Mouse (Mus musculus): Measurements from ENCODE around the gene Edc3. TPM values are rescaled to one million over a fixed set of nuclear protein-coding genes. Genes with fewer than 3 reads are reported as not detected.

Gene Edc3
- 31.4 and 31.7 TPM in 2 replicates for polyA plus RNA-seq (2012; rRNA removed)

- peak within 1 kb of the TSS; percentile 84 for H3K4me3 ChIP-seq (ENCODE audit: control insufficient read depth, insufficient read depth, low read length)
- peaks cover 9% of the 10 kb centered on the region for H3K4me1 ChIP-seq (replicated peaks; ENCODE audit: control insufficient read depth, insufficient read depth, low read length)
- peak within 1 kb of the TSS; percentile 43 for H3K27ac ChIP-seq (ENCODE audit: control insufficient read depth, insufficient read depth, low read length)
- H3K36me3 ChIP-seq (ENCODE audit: control insufficient read depth, insufficient read depth, low read length): peaks cover 1% of the 10 kb centered on the region; the same call in 1 of the 2 replicates
- WGBS: under 1% methylated on average over 23 of the region's 23 CpGs
- H3K27me3 ChIP-seq (ENCODE audit: control insufficient read depth, insufficient read depth, low read length): no peaks in the 10 kb centered on the region
- peak; percentile 91 for DNase-seq
- TF ChIP-seq POLR2A (IDR thresholded peaks at IDR 0.05; ENCODE audit: control insufficient read depth, extremely low read depth, insufficient read depth, low read length, poor library complexity) (peak; percentile 72), CTCF (IDR thresholded peaks at IDR 0.05; ENCODE audit: borderline replicate concordance, control insufficient read depth, extremely low read depth, insufficient read depth, low read length, poor library complexity) (0 out of 2 replicates have a peak, but pooled peaks have one; percentile 34)
These were observed at the start of gene Edc3 for GRCm38 (mm10) chr9:57708068-57708719. TSS of gene Edc3 (plus strand) at chr9:57708540.

GRCm38 (mm10) chr9:57658970-57659369, 49.4 kb upstream of the Edc3 start:
- no peak overlapping the region for H3K4me3 ChIP-seq (ENCODE audit: control insufficient read depth, insufficient read depth, low read length)
- no peaks in the 10 kb centered on the region for H3K27me3 ChIP-seq (ENCODE audit: control insufficient read depth, insufficient read depth, low read length)
- H3K36me3 ChIP-seq (ENCODE audit: control insufficient read depth, insufficient read depth, low read length): no peaks in the 10 kb centered on the region
- 81% methylated on average over 4 of the region's 4 CpGs for WGBS
- TF ChIP-seq CTCF (IDR thresholded peaks at IDR 0.05; ENCODE audit: borderline replicate concordance, control insufficient read depth, extremely low read depth, insufficient read depth, low read length, poor library complexity) (no peak), POLR2A (IDR thresholded peaks at IDR 0.05; ENCODE audit: control insufficient read depth, extremely low read depth, insufficient read depth, low read length, poor library complexity) (no peak)
- DNase-seq: no peak
- no peak overlapping the region for H3K27ac ChIP-seq (ENCODE audit: control insufficient read depth, insufficient read depth, low read length)
- H3K4me1 ChIP-seq (replicated peaks; ENCODE audit: control insufficient read depth, insufficient read depth, low read length): peaks cover 15% of the 10 kb centered on the region

GRCm38 (mm10) chr9:57659774-57660173, 48.6 kb upstream of the Edc3 start:
- Histone ChIP-seq H3K4me3 (ENCODE audit: control insufficient read depth, insufficient read depth, low read length) (no peak overlapping the region), H3K27me3 (ENCODE audit: control insufficient read depth, insufficient read depth, low read length) (no peaks in the 10 kb centered on the region), H3K36me3 (ENCODE audit: control insufficient read depth, insufficient read depth, low read length) (no peaks in the 10 kb centered on the region), H3K27ac (ENCODE audit: control insufficient read depth, insufficient read depth, low read length) (no peak overlapping the region), H3K4me1 (replicated peaks; ENCODE audit: control insufficient read depth, insufficient read depth, low read length) (peaks cover 9% of the 10 kb centered on the region)
- TF ChIP-seq POLR2A (IDR thresholded peaks at IDR 0.05; ENCODE audit: control insufficient read depth, extremely low read depth, insufficient read depth, low read length, poor library complexity) (no peak), CTCF (IDR thresholded peaks at IDR 0.05; ENCODE audit: borderline replicate concordance, control insufficient read depth, extremely low read depth, insufficient read depth, low read length, poor library complexity) (no peak)
- 14% methylated on average over 4 of the region's 4 CpGs for WGBS
- DNase-seq: peak; percentile 82

GRCm38 (mm10) chr9:57660501-57660900, 47.8 kb upstream of the Edc3 start:
- no peaks in the 10 kb centered on the region for H3K27me3 ChIP-seq (ENCODE audit: control insufficient read depth, insufficient read depth, low read length)
- no peaks in the 10 kb centered on the region for H3K36me3 ChIP-seq (ENCODE audit: control insufficient read depth, insufficient read depth, low read length)
- DNase-seq: no peak
- WGBS: 24% methylated on average over 6 of the region's 6 CpGs
- no peak overlapping the region for H3K4me3 ChIP-seq (ENCODE audit: control insufficient read depth, insufficient read depth, low read length)
- TF ChIP-seq CTCF (IDR thresholded peaks at IDR 0.05; ENCODE audit: borderline replicate concordance, control insufficient read depth, extremely low read depth, insufficient read depth, low read length, poor library complexity) (no peak), POLR2A (IDR thresholded peaks at IDR 0.05; ENCODE audit: control insufficient read depth, extremely low read depth, insufficient read depth, low read length, poor library complexity) (no peak)
- peaks cover 9% of the 10 kb centered on the region for H3K4me1 ChIP-seq (replicated peaks; ENCODE audit: control insufficient read depth, insufficient read depth, low read length)
- peak overlapping the region; percentile 43; the same call in 1 of the 2 replicates for H3K27ac ChIP-seq (ENCODE audit: control insufficient read depth, insufficient read depth, low read length)

- no peak for TF ChIP-seq POLR2A (IDR thresholded peaks at IDR 0.05; ENCODE audit: control insufficient read depth, extremely low read depth, insufficient read depth, low read length, poor library complexity)
- TF ChIP-seq CTCF (IDR thresholded peaks at IDR 0.05; ENCODE audit: borderline replicate concordance, control insufficient read depth, extremely low read depth, insufficient read depth, low read length, poor library complexity): no peak
- no peak overlapping the region for H3K4me3 ChIP-seq (ENCODE audit: control insufficient read depth, insufficient read depth, low read length)
- 75% methylated on average over 3 of the region's 3 CpGs for WGBS
- no peak for DNase-seq
- H3K27ac ChIP-seq (ENCODE audit: control insufficient read depth, insufficient read depth, low read length): no peak overlapping the region
- no peaks in the 10 kb centered on the region for H3K27me3 ChIP-seq (ENCODE audit: control insufficient read depth, insufficient read depth, low read length)
- H3K36me3 ChIP-seq (ENCODE audit: control insufficient read depth, insufficient read depth, low read length): no peaks in the 10 kb centered on the region
- H3K4me1 ChIP-seq (replicated peaks; ENCODE audit: control insufficient read depth, insufficient read depth, low read length): peaks cover 7% of the 10 kb centered on the region
These were observed 46.8 kb upstream of the Edc3 start for GRCm38 (mm10) chr9:57661552-57661951.

GRCm38 (mm10) chr9:57664616-57665015, 43.7 kb upstream of the Edc3 start:
- no peaks in the 10 kb centered on the region for H3K36me3 ChIP-seq (ENCODE audit: control insufficient read depth, insufficient read depth, low read length)
- no peak for DNase-seq
- no peaks in the 10 kb centered on the region for H3K27me3 ChIP-seq (ENCODE audit: control insufficient read depth, insufficient read depth, low read length)
- H3K27ac ChIP-seq (ENCODE audit: control insufficient read depth, insufficient read depth, low read length): no peak overlapping the region
- no peak overlapping the region for H3K4me3 ChIP-seq (ENCODE audit: control insufficient read depth, insufficient read depth, low read length)
- H3K4me1 ChIP-seq (replicated peaks; ENCODE audit: control insufficient read depth, insufficient read depth, low read length): peaks cover 27% of the 10 kb centered on the region
- no peak for TF ChIP-seq POLR2A (IDR thresholded peaks at IDR 0.05; ENCODE audit: control insufficient read depth, extremely low read depth, insufficient read depth, low read length, poor library complexity)
- no peak for TF ChIP-seq CTCF (IDR thresholded peaks at IDR 0.05; ENCODE audit: borderline replicate concordance, control insufficient read depth, extremely low read depth, insufficient read depth, low read length, poor library complexity)
- WGBS: 81% methylated on average over 7 of the region's 7 CpGs
